Mouse (Mus musculus) left cerebral cortex, adult 6 months (tissue): ENCODE measurements around the gene Slc25a48. TPM values are rescaled to one million over a fixed set of nuclear protein-coding genes. Genes with fewer than 3 reads are reported as not detected.

Experiments
- long read RNA-seq, 2 experiments: library from polyadenylated mRNA; unstranded; transcript quantifications; one replicate each; pipeline ENCODE4 v2.0.0; 2019 to 2020
- polyA plus RNA-seq: library from polyadenylated mRNA; unstranded; fragments of <200 nt; fragmentation: Nextera tagmentation; gene quantifications from 2 replicates; pipeline ENCODE4 v1.2.3, GENCODE M21; 2021

Gene Slc25a48
- 0.26 TPM in 1 of 2 replicates, not detected in the other for polyA plus RNA-seq
- long read RNA-seq, experiment 1, result 0 reads
- long read RNA-seq, experiment 2, result 0 reads

GRCm38 (mm10) chr13:56438211-56439075 is at the start of gene Slc25a48:
Gene Slc25a48, plus strand, starts transcription at chr13:56438355.

GRCm38 (mm10) chr13:56426365-56426764 is 11.8 kb upstream of the Slc25a48 start, which contains the start of gene Gm3045:
Gene Gm3045, plus strand, starts transcription at chr13:56426594.

GRCm38 (mm10) chr13:56482146-56482545 is 44.0 kb downstream of the Slc25a48 start, which contains the start of gene Il9:
Gene Il9, minus strand, starts transcription at chr13:56482246.

GRCm38 (mm10) chr13:56522081-56522820 is 84.1 kb downstream of the Slc25a48 start, which contains the start of gene Fbxl21:
Gene Fbxl21, plus strand, starts transcription at chr13:56522472.

Other genes with a start within 250 kb of the Slc25a48 start
- gene Neurog1, start 186.2 kb upstream of the Slc25a48 start, polyA plus RNA-seq, result 0.33 TPM in 1 of 2 replicates, not detected in the other
- gene Cxcl14, start 141.8 kb upstream of the Slc25a48 start, polyA plus RNA-seq, result 44.6 and 115 TPM in 2 replicates
- gene Gm3045, start 11.8 kb upstream of the Slc25a48 start, polyA plus RNA-seq, result 0.08 TPM in 1 of 2 replicates, not detected in the other
- gene Il9, start 43.9 kb downstream of the Slc25a48 start, polyA plus RNA-seq, result not detected in 2 replicates
- gene Fbxl21, start 84.1 kb downstream of the Slc25a48 start, polyA plus RNA-seq, result 5.3 and 5.6 TPM in 2 replicates
- gene Lect2, start 110.1 kb downstream of the Slc25a48 start, polyA plus RNA-seq, result not detected in 2 replicates
- gene Tgfbi, start 171.2 kb downstream of the Slc25a48 start, polyA plus RNA-seq, result 2.1 TPM in 2 replicates